Mouse (Mus musculus): ENCODE measurements around the gene Glt6d1.
"Not testable (repeated sequence)": the region's sequence is repeated elsewhere in the genome, so short reads cannot be mapped to it uniquely, and the experiment has no call there.

Glt6d1 gene

DNA sequence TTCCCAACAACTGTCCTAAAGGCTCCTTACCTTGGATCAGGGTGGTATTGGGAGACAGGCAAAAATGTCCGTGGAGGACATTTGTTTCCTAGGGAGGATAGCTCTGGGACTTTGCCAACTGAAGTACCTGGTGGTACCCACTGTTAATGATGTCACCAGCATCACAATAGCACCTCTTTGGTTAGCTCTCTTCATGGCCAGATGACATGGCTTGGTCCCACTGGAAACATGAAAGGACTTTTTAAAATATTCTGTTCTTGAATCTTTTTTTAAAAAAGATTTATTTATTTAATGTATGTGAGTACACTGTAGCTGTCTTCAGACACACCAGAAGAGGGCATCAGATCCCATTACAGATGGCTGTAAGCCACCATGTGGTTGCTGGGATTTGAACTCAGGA is at the start of gene Glt6d1:
TSS of gene Glt6d1 (minus strand) at position 101 of the 400 bp plus-strand sequence.
- DNase-seq: not testable (repeated sequence)

DNA sequence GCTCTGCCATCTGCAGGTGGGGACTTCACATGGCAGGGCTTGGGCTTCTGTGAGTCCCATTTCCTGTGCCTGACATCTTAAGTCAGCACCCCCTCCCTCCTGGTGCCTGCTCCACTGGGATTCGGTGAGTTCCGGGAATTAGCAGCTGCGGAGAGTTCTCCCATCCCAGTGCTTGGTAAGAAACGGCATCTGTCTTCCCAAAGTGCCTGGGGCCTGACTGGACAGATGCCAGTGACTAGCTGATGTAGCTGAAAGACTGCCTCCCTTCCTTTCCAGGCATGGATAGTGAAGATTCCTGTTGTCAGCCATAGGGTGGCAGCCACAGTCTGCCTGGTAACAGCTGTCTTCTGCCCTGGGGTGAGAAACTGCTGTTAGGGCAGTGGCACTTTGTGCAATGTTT is 49.8 kb upstream of the Glt6d1 start:
- no peak for DNase-seq

DNA sequence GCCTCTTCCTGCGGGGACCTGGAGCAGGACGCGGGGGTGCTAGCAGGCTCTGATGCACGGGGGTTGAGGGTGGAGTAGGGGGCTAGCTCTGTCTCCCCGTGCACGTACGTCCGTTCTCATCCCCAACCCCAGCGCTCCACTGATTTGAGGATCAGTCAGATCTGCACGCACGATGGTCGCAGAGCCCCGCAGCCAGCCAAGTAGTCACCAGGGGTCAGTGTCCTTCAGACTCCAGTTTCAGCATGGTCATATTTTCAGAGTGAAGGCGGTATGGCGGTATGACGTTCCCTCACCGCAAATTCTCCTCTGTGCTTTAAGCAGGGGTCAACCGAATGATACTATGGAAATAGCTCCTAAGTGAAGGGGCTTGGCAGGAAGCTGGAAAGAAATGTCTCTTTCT is 48.6 kb upstream of the Glt6d1 start:
- DNase-seq: no peak

DNA sequence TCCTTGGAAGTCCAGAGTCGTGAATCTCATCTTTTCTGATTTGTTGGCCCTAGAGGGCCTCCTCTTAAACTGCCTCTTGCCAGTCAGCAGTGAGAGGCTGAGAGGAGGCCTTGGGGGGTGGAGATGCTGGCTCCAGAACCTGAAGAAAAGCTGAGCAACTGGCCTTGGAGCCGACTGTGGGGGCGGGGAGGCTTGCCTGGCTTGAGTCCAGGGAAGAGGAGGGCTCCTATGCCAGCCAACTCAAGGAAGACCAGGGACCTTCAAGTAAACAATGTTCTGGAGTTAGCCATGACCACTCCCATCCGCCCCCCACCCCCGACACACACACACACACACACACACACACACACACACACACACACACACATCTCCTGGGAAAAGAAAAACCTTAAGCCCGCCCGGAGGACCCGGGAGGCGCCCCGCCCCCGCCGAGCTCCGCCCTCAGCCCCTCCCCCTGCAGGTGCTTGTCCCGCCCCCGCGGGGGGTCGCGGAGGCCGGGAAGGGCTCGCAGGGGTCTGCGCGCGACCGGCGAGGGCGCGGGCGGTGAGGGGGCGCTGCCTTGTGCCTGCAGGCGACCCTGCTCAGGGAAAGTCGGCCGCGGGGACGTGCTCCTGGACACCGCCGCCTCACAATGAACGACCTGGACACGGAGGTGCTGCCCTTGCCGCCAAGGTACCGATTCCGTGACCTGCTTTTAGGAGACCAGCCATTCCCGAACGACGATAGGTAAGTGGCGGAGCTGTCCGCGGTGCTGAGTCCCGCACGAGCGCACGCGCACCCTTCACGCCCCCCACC is 47.9 kb upstream of the Glt6d1 start, which contains the start of gene Kcnt1:
TSS of gene Kcnt1 (plus strand) at position 398 of the 795 bp plus-strand sequence.
- peak; percentile 26 for DNase-seq

GRCm38 (mm10) chr2:25862696-25863270 is 47.1 kb upstream of the Glt6d1 start:
- no peak for DNase-seq

GRCm38 (mm10) chr2:25862038-25862437 is 46.4 kb upstream of the Glt6d1 start:
- DNase-seq: no peak

DNA sequence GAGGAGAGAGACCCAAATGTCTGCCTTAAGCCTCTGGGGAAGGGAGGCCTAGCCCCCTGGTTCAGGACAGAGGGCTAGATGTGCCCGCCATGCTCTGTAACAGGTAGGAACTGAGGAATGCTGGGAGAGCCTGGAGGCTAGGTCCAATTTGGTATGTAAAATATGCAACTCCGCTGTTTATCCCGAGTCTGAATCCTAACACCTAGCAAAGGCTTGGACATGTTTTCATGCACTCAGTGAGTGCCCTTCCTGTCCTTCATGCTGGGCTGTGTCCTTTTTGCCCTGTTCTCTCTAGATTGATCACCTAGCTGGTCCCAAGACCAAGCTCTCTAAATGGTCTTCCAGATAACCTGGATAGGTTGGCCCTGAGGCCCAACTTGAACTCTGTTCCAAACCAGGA is 44.2 kb upstream of the Glt6d1 start:
- DNase-seq: no peak

DNA sequence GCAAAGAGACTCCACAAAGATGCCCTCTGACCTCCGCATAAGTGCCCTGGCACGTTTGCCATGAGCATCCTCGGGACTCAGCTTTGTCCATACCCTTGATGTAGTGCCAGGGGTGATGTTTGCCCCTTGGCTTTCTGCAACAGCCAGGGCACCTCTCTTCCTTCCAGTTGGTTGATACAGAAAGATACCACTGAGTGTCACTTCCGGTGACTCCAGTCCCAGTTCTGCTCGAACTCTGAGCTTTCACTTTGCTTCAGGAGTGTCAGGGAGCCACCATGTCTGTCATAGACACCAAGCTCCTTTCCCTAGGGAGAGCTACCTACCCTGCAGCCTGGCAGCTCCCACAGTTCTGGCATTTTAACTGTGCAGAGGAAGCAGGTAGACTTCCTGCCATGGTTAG is 38.4 kb upstream of the Glt6d1 start:
- DNase-seq: no peak

GRCm38 (mm10) chr2:25852626-25853025 is 37.0 kb upstream of the Glt6d1 start:
- no peak for DNase-seq

- peak; percentile 70 for DNase-seq
Observed at GRCm38 (mm10) chr2:25850330-25850729, 34.7 kb upstream of the Glt6d1 start.

GRCm38 (mm10) chr2:25847226-25847625 is 31.6 kb upstream of the Glt6d1 start, which contains the start of gene Sohlh1:
TSS of gene Sohlh1 (minus strand) at chr2:25847248.
- no peak for DNase-seq

DNA sequence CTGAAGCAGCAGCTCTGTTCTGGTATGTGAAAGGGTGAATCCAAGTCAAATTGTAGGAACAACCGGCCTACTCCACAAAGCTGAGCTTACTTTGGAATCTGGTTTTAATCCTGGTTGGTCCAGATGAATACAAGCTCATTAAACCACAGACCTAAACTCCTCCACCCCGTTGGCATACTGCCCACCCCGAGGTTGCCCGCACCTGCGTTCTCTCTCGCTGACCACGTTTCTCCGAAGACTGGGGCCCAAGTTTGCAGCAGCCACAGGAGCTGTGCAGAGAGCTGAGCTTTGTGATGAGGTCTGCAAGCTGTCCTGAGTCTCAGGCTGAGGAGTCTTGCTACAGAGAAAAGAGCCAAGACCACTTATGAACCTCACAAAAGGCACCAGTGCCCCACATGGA is 30.9 kb upstream of the Glt6d1 start:
- no peak for DNase-seq

GRCm38 (mm10) chr2:25844097-25844496 is 28.4 kb upstream of the Glt6d1 start:
- DNase-seq: no peak

- no peak for DNase-seq
Observed at GRCm38 (mm10) chr2:25842758-25843157, 27.1 kb upstream of the Glt6d1 start.

DNA sequence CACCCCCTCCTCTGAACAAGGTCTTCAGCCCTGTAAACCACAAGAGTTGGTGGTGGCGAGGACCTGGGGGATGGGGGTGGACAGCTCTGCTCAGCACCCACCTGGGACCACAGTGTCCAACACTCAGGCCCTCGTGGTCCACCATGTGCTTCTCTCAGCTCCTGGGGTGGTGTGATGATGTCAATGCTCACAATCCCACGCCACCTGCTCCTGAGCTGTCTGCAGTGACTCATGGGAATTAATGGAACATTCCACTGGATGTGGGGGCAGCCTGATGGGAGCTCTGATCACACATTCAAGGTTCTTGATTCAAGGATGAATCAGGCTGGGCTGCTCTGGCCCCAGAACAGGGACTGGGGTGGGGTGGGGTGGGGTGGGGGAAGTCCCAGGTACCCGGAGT is 26.5 kb upstream of the Glt6d1 start:
- no peak for DNase-seq

DNA sequence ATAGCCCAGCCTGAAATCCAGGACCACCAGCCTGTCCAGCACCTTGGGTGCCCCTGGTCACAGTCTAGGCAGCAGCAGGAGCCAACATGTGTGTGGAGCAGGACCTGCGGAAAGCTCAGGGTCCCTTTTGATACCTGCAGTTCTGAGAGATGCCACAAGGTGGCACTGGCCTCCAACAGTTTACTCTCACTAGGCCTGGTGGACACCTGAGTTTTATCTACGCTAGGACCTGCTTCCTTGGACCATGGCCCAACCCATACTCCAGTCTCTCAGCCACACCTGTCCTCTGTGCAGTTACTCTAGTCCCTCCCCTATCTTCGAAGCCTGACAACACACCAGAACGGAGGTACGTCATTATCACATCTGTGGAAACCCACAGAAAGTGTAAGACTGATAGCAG is 20.6 kb upstream of the Glt6d1 start:
- DNase-seq: peak; percentile 63

- DNase-seq: no peak
Observed at GRCm38 (mm10) chr2:25830786-25831185, 15.1 kb upstream of the Glt6d1 start.

DNA sequence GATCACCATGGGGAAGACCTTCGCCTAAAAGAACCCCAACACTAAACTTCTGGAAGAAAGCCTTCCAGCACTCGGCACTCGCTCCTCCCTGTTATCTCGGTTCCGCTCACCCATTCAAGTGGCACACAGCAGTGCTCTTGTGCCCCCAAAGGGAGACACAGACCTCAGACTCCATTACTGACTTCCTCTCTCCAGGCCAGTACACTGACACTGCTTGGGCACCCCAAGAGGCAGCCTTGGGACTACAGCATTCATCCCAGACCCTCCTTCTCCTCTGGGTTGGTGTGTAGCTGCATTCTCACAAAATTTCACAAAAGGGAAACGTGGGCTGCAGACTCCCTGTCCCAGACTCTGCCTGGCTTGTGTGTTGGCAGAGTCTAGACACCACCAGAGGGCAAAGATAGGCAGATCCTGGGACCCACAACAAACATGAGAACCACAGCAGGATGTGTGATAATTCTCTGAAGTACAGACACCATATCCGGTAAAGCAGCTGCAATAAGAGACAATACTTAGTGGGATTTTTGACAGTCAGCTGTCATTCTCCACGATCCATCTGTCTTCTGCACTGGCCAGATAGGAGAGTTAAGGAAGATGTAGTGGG is 12.8 kb upstream of the Glt6d1 start:
- peak; percentile 59 for DNase-seq

- DNase-seq: no peak
Observed at GRCm38 (mm10) chr2:25824751-25825150, 9.1 kb upstream of the Glt6d1 start.

GRCm38 (mm10) chr2:25822806-25823205 is 7.2 kb upstream of the Glt6d1 start, which contains the start of gene Lcn9:
TSS of gene Lcn9 (plus strand) at chr2:25823153.
- no peak for DNase-seq

DNA sequence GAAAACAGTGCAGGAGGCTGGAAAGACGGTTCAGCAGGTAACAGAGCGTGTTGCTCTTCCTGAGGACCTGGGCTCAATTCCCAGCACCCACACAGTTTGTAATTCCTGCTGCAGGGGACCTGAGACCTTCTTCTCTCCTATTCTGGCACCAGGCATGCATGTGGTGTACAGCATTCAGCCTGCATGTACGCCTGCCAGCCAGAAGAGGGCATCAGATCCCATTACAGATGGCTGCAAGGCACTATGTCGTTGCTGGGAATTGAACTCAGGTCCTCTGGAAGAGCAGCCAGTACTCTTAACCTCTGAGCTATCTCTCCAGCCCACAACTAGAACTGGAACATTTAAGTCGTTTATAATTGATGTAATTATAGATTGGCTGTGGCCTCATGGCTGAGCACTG is 2.3 kb downstream of the Glt6d1 start:
- DNase-seq: no peak

DNA sequence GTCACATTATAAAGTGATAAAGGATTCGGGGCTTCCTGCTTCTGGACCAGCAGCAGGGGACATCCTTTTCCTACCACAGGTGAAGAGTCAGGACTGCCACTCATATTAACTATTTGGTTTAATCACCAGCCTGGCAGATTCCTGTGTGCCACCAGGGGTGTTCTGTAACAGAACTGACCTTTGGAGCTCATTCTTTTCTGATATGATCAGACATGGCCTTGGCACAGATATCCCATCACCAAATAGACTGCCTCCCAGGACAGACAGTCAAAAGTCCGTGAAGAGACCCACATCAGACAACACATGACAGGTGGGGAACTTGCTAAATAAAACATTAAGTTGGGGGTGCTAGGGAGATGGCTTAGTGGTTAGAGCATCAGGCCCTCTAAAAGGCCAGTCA is 3.9 kb downstream of the Glt6d1 start:
- no peak for DNase-seq

GRCm38 (mm10) chr2:25798065-25798464 is 17.6 kb downstream of the Glt6d1 start:
- no peak for DNase-seq

- DNase-seq: no peak
Observed at GRCm38 (mm10) chr2:25797635-25798034, 18.0 kb downstream of the Glt6d1 start.

Measured in thymus, postnatal 14 days (tissue).